In the genomic region with DNA sequence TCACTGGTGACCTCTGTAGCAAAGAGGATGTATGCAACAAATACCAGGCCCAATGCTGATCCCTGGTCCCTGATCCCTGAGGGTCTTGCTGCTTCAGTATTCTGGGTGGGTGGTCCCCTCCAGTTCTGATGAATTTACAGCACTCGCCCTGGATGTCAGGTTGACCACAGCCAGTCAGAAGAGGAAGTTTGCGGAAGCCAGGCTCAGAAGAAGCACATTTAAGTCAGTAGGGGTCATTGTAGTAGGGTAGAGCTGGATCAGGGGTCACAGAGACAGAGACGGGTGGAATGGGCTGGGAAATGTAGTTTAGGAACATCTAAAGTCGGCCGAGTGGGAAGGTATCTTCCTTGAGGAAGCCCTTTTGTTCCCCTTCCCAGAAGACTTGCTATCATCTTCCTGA, we compare ENCODE assay signal across 22 mouse cellular contexts. TPM values are rescaled to one million over a fixed set of nuclear protein-coding genes. Genes with fewer than 3 reads are reported as not detected.
DNase-seq lines count a peak whose midpoint lies in the region; ATAC-seq lines count a peak whose summit lies in the region.
"Had no signal": no experiment of that assay in that cellular context is flagged by ENCODE, and none has a peak within 500 bp of the region (broad histone marks: within the 10 kb centered on the region; RNA-seq: fewer than 3 reads in every experiment).

No protein-coding gene starts in this region.

- H3K27me3 ChIP-seq in hindbrain, embryonic 14.5 days (ENCODE audit: control insufficient read depth, insufficient read depth, low read length), result no peaks in the 10 kb centered on the region
- H3K27me3 ChIP-seq: Patski had no signal

- no peak overlapping the region for H3K4me2 ChIP-seq in hindbrain, embryonic 14.5 days (replicated peaks)

- 75% methylated on average over 5 of the region's 5 CpGs for whole genome bisulfite sequencing in hindbrain, embryonic 14.5 days

- no peak overlapping the region for H3K9ac ChIP-seq in hindbrain, embryonic 14.5 days

- no peaks in the 10 kb centered on the region for H3K36me3 ChIP-seq in hindbrain, embryonic 14.5 days (replicated peaks; ENCODE audit: control insufficient read depth, insufficient read depth)
- H3K36me3 ChIP-seq: G1E had no signal

- peak; percentile 53 for ATAC-seq in common myeloid progenitor, adult 5-6 weeks (replicated peaks; ENCODE audit: low read depth, poor library complexity, severe bottlenecking)
- peak; percentile 55 for ATAC-seq in granulocyte monocyte progenitor cell, adult 5-6 weeks (replicated peaks; ENCODE audit: poor library complexity, severe bottlenecking)
- ATAC-seq in megakaryocyte, adult 5-6 weeks (ENCODE audit: poor library complexity, severe bottlenecking), result peak; percentile 55
- peak; percentile 40; the same call in 1 of the 2 replicates for ATAC-seq in megakaryocyte progenitor cell, adult 5-6 weeks (replicated peaks; ENCODE audit: poor library complexity)
- ATAC-seq in hindbrain, embryonic 14.5 days (ENCODE audit: low FRiP score), result no peak
- ATAC-seq: activated CD4-positive, CD25-positive, alpha-beta regulatory T cell, adult 4 months; CD4-positive, CD25-positive, alpha-beta regulatory T cell, adult 4 months; Patski had no signal

- no peaks in the 10 kb centered on the region for H3K9me3 ChIP-seq in hindbrain, embryonic 14.5 days (ENCODE audit: control insufficient read depth, low read length)
- H3K9me3 ChIP-seq: G1E had no signal

- H3K4me3 ChIP-seq in hindbrain, embryonic 14.5 days (replicated peaks; ENCODE audit: low read length), result no peak overlapping the region

- no peak for DNase-seq in hindbrain, embryonic 14.5 days (ENCODE audit: low spot score)
- DNase-seq in MN1 (ENCODE audit: low spot score) (no peak), liver (no peak)
- DNase-seq in retina, postnatal 1 day, result no peak
- DNase-seq: adrenal gland, adult 2 months; adrenal gland, adult 8-10 months; adrenal gland, postnatal 10 days; adrenal gland, postnatal 14 days; adrenal gland, postnatal 25 days; adrenal gland, postnatal 36 days; B cell, adult 2 months; cerebellum, adult 11 months; cerebellum, adult 11-12 months; cerebellum, adult 18-20 months had no signal

- H3K4me1 ChIP-seq in hindbrain, embryonic 14.5 days (replicated peaks; ENCODE audit: control insufficient read depth, insufficient read depth, low read length), result peaks cover 6% of the 10 kb centered on the region; the same call in 1 of the 2 replicates

- H3K27ac ChIP-seq in hindbrain, embryonic 14.5 days, result no peak overlapping the region

RNA-seq across cellular contexts. Expression of a gene that starts 4.2 kb away (rescaled TPM):
- total RNA-seq in common myeloid progenitor, adult 5-6 weeks (2017), result 16.9 and 17.6 TPM in 2 replicates
- 14.7 and 22.8 TPM in 2 replicates for total RNA-seq in granulocyte monocyte progenitor cell, adult 5-6 weeks (2014; fragmentation: Nextera tagmentation)
- total RNA-seq in granulocyte monocyte progenitor cell, adult 5-6 weeks (2017), result 17.0 and 19.3 TPM in 2 replicates
- 3.7 and 5.3 TPM in 2 replicates for total RNA-seq in megakaryocyte, adult 5-6 weeks (2015)
- total RNA-seq in megakaryocyte, adult 5-6 weeks (2017), result 6.1 and 7.6 TPM in 2 replicates
- 13.4 TPM in 2 replicates for total RNA-seq in megakaryocyte progenitor cell, adult 5-6 weeks (2015)
- total RNA-seq in megakaryocyte progenitor cell, adult 5-6 weeks (2017), result 17.5 and 20.2 TPM in 2 replicates
- 3.0 and 3.3 TPM in 2 replicates for polyA plus RNA-seq in hindbrain, embryonic 14.5 days (2014; fragmentation: Nextera tagmentation; extraction: Ambion mirVana)
